Mouse (Mus musculus): ENCODE data around the gene Tlcd1. TPM values are rescaled to one million over a fixed set of nuclear protein-coding genes. Genes with fewer than 3 reads are reported as not detected.
"Not testable (repeated sequence)": the region's sequence is repeated elsewhere in the genome, so short reads cannot be mapped to it uniquely, and the experiment has no call there.

Gene Tlcd1
- total RNA-seq, 2 experiments from 2014 or later: 6.1 to 7.5 TPM

DNA sequence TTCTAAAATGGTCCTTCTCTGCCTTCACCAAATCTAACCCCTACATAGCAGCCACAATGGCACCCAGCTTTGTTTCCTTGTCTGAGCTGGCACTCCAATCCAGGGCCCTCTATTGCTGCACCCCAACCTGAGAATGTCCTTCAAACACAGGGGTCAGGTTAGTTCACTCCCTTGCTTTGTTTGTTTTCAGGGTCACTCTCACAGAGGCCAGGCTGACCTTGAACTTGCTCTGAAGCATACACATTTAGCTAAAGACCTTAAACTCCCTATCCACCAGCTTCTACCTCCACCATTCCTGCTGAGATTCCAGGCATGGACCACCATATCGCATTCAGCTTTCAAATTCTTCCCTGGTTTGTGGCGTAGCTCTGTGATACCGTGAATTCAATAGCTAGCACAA is 2.0 kb upstream of the Tlcd1 start:
- no peak for DNase-seq
- intact Hi-C loops (cut with DNase I): loop anchor here (10.0 kb wide), 1 partner anchor 350 kb away; no protein-coding TSS in a partner anchor

DNA sequence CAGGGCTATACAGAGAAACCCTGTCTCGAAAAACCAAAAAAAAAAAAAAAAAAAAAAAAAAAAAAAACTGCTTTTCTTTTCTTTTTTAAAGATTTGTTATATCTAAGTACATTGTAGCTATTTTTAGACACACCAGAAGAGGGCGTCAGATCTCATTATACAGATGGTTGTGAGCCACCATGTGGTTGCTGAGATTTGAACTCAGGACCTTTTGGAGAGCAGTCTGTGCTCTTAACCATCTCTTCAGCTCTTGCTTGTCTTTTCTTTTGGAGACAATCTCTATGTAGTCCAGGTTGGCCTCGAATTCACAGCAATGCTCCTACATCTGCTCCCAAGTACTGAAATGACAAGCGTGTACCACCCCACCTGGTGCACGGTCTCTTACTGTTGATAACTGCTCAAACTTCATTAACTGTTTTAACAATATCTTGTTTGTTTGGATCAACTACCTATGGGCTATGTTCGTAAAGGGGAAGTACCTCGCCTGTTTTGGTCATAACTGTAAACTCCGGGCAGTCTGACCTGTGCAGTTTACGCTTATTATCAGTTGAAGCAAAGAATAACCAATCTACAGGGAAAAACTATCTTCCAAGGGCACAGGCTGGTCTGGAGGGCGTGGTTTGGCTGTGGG is 625 bp upstream of the Tlcd1 start:
- intact Hi-C loops (cut with DNase I): loop anchor here (2.0 to 10.0 kb wide), 3 partner anchors 17 to 351 kb away; no protein-coding TSS in a partner anchor
- DNase-seq: no peak

DNA sequence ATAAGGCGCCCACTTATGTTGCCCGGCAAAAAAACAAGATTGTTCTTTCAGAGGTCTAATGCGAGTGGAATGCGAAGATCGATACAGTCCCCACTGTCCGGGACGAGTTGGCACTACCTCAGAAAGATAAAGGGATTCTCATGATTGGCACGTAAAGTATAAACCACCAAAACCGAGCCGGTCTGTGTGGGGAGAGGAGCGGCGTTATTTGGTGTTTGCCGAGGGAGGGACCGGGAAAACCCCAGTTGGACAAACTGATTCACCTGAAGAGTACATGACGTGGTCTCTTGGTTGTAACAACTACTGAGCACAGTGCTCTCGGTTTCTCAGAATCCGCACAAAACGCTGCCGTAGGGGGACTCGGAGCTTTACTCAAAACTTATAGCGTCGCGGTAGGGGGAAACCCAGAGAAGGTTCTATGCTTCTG is 407 bp downstream of the Tlcd1 start:
- intact Hi-C loops (cut with DNase I): loop anchor here (1.0 to 10.0 kb wide), 5 partner anchors 18 to 352 kb away; no protein-coding TSS in a partner anchor
- DNase-seq: no peak

DNA sequence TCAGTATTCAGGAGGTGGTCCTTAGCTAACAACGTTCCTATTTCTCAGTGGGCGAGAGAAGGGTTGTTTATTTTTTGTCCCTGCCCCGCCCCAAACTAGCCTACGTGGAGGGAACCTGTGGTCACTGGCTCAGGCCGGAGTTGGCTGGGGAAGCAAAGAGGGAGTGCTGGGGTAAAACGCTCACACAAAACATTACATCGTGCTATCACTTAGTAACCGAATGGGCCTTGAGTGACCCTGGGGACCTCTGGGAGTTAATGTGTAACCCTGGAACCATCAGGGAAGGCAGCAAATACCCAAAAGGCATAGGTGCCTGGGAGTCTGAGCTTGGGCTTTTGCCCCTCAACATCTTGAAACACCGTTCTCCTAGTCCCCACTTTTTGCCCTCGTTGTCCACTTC is 926 bp downstream of the Tlcd1 start:
- intact Hi-C loops (cut with DNase I): loop anchor here (1.0 to 10.0 kb wide), 5 partner anchors 19 to 353 kb away; no protein-coding TSS in a partner anchor
- DNase-seq: peak in 1 of 2 experiments; percentile 44

DNA sequence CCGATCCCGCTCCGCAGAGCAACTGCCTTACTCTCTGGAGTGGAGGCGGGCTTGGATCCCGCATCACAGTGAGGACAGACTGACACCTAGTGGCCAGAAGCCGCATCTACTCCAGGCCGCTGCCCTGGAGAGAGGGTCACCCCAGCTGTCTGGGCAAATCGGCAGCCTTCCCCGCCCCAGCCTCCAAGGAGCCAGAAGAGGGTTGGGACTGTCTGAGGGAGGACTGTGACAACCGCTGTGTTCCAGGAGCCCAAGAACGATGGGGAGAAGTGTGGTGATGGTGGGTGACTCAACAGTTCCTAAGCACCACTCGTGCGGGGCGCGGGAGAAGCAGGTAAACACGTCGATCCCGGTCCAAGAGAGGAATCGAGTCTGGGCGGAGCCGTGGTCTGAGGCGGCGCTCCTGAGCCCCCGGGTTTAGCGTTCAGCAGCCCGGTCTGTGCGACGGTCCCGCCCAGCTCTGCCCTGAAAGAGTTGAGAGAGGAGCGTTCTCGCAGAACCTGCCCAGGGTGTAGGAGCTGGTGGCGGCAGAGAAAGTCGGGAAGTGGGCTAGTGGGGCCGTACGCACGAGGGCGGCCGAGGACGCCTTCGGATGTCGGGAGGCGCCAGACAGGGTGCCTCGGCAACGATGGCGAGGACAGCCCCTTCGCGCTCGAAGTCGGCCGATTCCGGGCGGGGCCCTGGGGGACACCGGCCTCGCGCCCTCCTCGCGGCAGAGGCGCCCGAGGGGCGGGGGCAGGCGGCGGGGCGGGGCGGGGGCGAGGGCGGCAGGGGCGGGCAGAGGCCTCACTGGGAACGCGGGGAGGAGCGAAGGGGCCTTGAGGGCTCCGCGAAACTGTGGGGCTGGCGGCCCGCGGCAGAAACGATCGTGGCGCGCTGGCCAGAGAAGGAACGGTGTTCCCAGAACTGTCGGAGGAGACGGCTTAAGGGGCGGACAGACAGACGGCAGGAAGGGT is 1.7 kb downstream of the Tlcd1 start:
- intact Hi-C loops (cut with DNase I): loop anchor here (1.0 to 10.0 kb wide), 5 partner anchors 19 to 353 kb away; no protein-coding TSS in a partner anchor
- DNase-seq: peak; percentile 96 to 98

DNA sequence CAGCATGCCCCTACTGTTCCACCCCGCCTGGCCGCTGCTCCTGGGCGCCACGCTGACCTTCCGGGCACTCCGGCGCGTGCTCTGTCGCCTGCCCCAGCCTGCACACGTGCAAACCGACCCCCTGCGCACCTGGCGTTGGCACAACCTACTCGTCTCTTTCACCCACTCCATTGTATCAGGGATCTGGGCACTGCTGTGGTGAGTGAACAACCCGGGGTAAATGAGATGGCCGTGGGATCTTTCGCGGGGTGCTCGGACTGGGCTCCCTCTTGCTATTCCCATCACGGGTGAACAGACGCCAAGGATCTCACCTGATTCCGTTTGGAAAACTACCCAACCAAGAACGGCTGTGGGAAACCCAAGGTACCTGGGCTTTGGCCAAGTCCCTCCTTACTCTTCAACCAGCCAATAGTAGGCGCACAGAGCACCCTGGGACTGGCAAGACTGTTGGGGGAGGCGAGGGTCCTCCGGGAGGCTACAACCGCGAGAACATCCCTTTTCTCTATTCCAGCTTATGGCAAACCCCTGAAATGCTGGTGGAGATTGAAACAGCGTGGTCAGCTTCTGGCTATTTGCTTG is 2.4 kb downstream of the Tlcd1 start:
- DNase-seq: peak; percentile 49 to 50
- intact Hi-C loops (cut with DNase I): loop anchor here (10.0 kb wide), 1 partner anchor 354 kb away; no protein-coding TSS in a partner anchor

DNA sequence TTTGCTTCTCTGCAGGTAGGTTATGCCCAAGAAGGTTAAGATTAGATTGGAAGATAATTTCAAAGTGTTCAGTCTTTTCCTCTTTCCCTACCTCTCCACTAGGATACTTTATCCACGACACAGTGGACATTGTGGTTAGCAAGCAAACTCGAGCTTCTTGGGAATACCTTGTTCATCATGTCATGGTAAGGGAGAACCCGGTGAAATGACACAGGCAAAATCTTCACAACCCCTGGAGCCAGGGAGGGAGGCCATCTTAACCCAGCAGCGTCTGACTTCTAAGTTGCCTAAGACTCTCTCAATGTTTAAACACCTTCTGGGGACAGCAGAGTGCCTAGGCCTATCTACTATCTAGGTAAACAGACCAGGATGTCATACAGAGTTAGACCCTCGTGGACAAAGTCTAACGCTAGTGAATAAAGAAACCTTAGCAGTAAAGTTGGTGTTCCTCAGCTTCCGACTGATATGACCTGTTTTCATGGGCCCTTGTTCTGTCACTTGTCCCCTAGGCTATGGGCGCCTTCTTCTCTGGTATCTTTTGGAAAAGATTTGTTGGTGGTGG is 3.0 kb downstream of the Tlcd1 start:
- DNase-seq: no peak
- intact Hi-C loops (cut with DNase I): loop anchor here (10.0 kb wide), 1 partner anchor 355 kb away; no protein-coding TSS in a partner anchor

DNA sequence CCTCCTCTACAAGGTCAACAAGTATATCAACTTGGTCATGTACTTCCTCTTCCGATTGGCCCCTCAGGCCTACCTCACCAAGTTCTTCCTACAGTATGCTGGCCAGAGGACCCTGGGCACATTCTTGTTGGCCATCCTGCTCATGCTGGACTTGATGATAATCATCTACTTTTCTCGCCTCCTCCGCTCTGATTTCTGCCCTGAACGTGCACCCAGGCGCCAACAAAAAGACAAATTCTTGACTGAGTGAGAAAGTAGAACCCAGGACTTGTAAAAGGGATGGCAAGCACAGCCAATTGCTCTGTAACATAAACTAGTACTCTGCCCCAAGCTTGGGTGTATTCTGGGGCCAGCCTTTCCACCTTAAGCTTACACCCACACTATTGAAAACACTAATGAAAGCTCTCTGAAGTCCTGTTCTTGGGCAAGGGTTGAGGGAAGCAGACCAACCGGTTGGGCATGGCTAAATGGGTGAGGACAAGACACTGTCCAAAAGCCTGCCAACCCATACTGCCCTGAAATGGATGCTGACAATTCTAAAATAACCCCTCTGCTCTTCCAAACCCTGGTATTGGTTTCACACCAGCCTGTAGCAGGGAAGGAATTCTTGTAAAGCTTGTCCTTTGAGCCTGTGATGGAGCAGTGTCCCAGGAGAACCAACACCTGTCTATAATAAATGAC is 3.7 kb downstream of the Tlcd1 start:
- no peak for DNase-seq
- intact Hi-C loops (cut with DNase I): no loop called here

DNA sequence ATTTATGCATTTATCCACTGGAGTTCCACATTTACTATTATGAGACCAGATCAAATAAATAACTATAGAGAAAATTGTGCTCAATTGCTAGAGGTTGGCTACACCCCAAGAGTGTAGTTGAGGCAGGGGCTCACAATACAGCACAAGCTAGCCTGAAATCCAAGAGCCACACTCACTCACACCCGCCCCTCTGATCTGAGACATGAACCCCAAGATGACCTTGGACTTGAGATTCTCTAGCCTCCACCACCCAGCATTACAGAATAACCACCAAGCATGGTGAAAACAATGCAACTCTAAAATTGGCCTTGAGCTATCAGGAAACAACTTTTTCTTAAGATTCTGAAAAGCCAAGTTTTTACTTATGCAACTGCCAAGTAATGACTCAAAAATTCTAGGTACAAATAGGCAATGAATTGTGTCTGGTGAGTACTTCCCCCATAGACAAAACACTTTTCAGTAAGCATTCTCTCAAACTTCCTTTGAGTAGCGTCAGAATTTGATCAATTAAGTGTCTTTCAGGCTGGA is 5.4 kb downstream of the Tlcd1 start:
- intact Hi-C loops (cut with DNase I): no loop called here
- DNase-seq: no peak

DNA sequence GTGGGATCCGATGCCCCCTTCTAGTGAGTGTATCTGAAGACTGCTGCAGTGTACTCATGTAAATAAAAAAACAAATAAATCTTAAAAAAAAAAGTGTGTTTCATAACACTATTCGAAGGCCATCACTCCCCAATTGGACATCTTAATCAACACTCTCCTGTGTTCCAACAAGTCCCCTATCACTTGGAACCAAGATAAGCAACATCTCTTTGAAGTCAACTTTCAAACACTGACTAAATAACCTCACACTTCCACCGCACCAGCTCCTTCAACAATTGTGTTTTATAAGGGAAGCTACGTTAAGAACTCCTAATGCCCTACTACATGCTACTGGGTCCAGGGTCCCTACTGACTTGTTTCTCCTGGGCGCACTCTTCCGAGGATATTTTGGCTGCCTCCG is 5.9 kb downstream of the Tlcd1 start:
- intact Hi-C loops (cut with DNase I): no loop called here
- DNase-seq: no peak

DNA sequence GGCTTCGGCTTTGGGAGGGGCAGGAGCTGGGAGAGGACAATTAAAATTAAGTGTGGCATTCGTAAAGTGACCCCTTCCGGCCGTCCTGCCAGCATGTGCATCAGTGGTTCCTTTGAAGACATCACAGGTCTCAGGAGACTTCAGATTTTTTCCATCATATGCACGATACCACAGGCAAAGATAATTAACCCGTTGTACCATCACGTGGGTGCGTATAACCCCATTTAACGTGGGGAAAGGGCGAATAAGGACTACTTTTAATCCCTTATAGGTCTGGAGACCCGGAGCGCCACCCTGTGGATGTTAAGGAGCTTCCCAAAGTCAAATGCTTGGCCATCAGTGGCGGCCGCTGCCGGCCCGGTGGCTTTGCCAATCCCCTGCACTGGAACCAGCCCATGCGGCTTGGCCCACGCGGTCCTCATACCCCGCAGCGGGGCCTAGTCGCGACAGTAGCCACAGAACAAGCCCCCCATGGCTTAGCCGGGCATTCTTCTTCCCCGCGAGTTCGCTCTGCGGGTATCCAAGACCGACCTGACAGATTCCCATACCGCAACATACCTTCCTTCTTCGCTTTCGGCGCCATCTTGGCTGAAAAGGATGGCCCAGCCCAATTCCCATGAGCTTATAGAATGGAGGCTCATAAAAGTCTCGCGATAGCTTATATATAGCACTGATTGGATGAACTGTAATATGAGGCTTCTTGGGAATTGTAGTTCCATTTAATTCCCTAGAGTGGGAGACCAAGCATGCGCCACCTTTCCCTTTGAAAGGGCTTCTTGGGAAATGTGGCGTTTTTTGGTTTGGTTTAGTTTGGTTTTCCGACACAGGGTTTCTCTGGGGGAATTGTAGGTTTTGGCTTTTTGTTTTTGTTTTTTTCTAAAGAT is 6.7 kb downstream of the Tlcd1 start, which contains the start of gene Rpl23a:
Gene Rpl23a, minus strand, starts transcription at position 624 of the 884 bp plus-strand sequence.
- peak; percentile 72 to 85 for DNase-seq
- intact Hi-C loops (cut with DNase I): no loop called here

DNA sequence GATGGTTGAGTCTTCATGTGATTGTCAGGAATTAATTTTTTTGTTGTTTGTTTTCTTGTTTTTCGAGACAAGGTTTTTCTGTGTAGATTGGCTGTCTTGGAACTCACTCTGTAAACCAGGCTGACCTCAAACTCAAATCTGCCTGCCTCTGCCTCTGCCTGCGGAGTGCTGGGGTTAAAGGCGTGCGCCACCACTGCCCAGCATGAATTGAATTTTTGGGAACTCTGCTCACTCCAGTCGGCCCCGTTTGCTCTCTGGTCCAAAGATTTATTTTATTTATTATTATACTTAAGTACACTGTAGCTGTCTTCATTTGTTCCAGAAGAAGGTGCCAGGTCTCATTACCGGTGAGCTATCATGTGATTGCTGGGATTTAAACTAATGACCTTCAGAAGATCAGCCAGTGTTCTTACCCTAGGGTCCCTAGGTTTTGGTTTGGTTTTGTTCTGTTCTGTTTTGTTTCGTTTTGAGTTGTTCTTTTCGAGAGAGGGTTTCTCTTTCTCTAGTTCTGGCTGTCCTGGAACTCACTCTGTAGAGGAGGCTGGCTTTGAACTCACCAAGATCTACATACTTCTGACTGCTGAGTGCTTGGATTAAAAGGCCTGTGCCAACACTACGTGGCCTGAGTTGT is 7.5 kb downstream of the Tlcd1 start:
- no peak for DNase-seq
- intact Hi-C loops (cut with DNase I): no loop called here

DNA sequence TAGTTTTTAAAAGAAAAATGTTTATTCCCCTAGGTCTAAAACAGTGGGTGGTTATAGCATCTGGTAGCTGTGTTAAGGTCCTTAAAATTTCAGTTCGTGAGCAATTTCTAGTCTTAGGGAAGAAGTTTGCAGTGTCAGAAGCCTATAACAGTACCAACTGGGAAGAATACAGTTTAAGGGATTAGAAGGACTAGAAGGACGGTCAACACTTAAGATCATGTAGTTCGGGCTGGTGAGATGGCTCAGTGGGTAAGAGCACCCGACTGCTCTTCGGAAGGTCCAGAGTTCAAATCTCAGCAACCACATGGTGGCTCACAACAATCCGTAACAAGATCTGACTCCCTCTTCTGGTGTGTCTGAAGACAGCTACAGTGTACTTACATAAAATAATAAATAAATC is 8.2 kb downstream of the Tlcd1 start:
- not testable (repeated sequence) for DNase-seq

DNA sequence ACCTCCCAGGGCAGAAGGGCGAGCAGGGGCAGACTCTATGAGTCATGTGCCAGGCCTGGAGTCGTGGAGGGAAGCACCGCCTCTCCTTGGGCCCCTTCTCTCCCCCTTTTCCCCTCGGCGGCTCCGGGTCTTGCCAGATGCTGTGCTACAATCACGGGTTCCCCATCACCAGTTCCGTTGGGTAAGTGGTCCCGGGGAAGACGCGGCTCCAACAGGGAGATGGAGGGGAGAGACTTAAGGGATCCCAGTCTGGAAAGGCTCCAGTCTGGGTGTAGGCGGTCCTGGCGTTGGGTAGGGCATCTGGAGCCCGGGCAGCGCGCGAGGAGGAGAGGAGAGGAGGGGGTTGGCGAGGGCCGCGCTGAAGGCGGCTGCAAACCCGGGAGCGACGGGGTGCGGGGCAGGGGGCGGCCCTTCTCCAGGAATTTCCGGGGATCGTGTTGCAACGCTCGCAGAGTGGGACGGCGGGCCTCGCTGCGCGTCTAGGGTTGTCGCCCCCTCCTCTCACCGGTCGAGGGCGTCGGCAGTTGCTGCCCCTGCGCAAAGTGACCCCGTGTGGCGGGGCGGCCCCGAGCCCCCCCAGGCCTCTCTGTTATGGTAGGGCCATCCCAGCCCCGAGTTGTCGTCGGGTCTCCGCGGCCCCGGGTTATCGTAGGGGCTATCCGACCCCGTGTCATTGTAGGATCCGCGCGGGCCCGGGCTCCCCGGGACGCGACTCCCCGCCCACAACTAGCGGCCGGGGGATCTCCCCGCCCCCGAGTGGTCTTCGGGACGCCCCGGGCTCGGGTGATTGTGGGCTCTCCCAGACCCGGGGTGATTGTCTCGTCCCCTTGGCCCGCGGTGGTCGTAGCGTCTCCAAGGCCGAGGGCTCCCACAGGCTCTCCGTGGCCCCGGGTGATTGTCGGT is 12.1 kb downstream of the Tlcd1 start, which contains the start of gene Rab34:
Gene Rab34, plus strand, starts transcription at position 100 of the 903 bp plus-strand sequence.
- intact Hi-C loops (cut with DNase I): no loop called here
- peak; percentile 62 to 69 for DNase-seq

More for the DNA sequence above, 8.2 kb downstream of the Tlcd1 start:
- intact Hi-C loops (cut with DNase I): not testable (repeated sequence)

DNA sequence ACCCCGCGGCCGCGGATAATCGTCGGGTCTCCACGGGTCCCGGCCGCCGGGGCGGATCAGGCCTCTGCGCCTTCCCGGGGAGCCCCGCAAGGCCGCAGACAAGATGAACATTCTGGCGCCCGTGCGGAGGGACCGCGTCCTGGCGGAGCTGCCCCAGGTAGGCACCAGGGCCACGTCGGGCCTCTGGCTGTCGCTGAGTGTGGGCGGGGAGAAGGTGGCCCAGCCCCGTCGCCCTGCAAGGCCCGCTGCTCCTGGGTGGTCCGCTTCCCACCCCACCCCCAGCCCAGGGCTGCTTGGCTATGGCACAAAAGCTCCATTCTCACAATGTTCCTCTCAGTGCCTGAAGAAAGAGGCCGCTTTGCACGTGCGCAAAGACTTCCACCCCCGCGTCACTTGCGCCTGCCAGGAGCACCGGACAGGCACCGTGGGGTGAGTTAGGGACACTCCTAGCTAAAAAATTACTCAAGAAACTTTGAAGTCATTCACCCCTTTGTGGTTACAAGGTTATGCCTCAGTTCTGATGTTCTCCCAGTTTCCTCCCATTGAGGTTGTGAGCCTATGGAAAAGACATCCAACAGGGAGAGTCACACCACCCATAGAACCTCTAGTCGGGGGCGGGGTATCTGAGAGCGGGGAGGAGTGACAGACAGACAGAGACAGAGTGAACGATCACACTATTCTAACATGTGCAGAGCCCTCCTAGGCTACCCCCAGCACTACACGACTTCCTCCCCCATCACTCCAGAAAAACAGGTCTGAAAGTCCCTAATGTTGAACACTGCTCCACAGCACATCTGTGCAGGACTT is 12.9 kb downstream of the Tlcd1 start:
- intact Hi-C loops (cut with DNase I): no loop called here
- peak; percentile 43 to 52 for DNase-seq

DNA sequence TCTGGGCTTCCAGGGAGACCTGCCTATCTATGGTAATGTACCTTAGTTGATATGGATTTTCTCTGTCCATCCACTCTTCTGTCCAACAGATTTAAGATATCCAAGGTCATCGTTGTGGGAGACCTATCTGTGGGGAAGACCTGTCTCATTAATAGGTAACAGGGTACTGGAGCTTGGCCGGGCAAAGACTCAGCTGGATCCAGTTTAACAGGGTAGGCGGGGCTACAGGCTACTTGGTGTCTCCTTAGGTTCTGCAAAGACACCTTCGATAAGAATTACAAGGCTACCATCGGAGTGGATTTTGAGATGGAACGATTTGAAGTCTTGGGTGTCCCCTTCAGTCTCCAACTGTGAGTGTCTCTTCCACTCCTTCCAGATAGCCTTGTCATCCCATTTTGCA is 13.5 kb downstream of the Tlcd1 start:
- intact Hi-C loops (cut with DNase I): no loop called here
- DNase-seq: no peak
